Mouse (Mus musculus) kidney, embryonic 16.5 days (tissue): ENCODE measurements at regions not wholly inside any gene's neighbourhood (a gene's known extent, or its start where the extent isn't known, plus 50 kb on each side); places are given as distances from the start of the nearest gene placed in this dataset.

Experiments used
- ATAC-seq: fragments of 200-750 bp; cut with Nextera tagmentation; 2 replicates; pipeline ENCODE4 v1.8.0; 2017; ENCODE audit warnings: moderate TSS enrichment; ENCODE audit not compliant: low FRiP score, low TSS enrichment
- H3K27ac ChIP-seq: fragments of 300-500 bp; sonication (generic); 2 replicates; pipeline ENCODE4 v1.5.1; 2014; ENCODE audit warnings: low read length
- H3K27me3 ChIP-seq: fragments of 300-500 bp; sonication (generic); 2 replicates; pipeline ENCODE4 v1.6.1; 2014; ENCODE audit warnings: low read length, control low read depth, mixed read lengths; ENCODE audit not compliant: insufficient read depth
- H3K36me3 ChIP-seq: fragments of 300-500 bp; sonication (generic); 2 replicates; pipeline ENCODE4 v1.6.1; 2014; ENCODE audit warnings: low read length, control low read depth, mixed read lengths; ENCODE audit not compliant: insufficient read depth
- H3K4me1 ChIP-seq: fragments of 300-500 bp; sonication (generic); 2 replicates; pipeline ENCODE4 v1.6.1; 2014; ENCODE audit warnings: low read length, control low read depth, mixed read lengths; ENCODE audit not compliant: insufficient read depth
- H3K4me2 ChIP-seq: fragments of 300-500 bp; sonication (generic); replicated peaks from 2 replicates; pipeline ENCODE4 v1.6.1; 2014; ENCODE audit warnings: low read depth, low read length
- H3K4me3 ChIP-seq: fragments of 300-500 bp; sonication (generic); 2 replicates; pipeline ENCODE4 v1.5.1; 2014; ENCODE audit warnings: mild to moderate bottlenecking, low read length
- H3K9ac ChIP-seq: fragments of 300-500 bp; sonication (generic); replicated peaks from 2 replicates; pipeline ENCODE4 v1.6.1; 2014; ENCODE audit warnings: low read length
- H3K9me3 ChIP-seq: fragments of 300-500 bp; sonication (generic); 2 replicates; pipeline ENCODE4 v1.6.1; 2016; ENCODE audit warnings: low read length, control low read depth
- WGBS: fragments of 180-500 bp; shearing (Covaris S2); extraction: QIAGEN DNeasy Blood & Tissue Kit; methylation state at CpG from one replicate; pipeline ENCODE4 v1.1.7; 2014; 5-methylcytosine and 5-hydroxymethylcytosine counted together

GRCm38 (mm10) chr9:69667064-69667533 lies 93.6 kb downstream of the Foxb1 start:
- Histone ChIP-seq H3K27me3 (peaks cover 65% of the 10 kb centered on the region), H3K4me1 (peaks cover 8% of the 10 kb centered on the region; the same call in 1 of the 2 replicates), H3K4me2 (no peak overlapping the region), H3K9ac (no peak overlapping the region), H3K4me3 (no peak overlapping the region), H3K36me3 (no peaks in the 10 kb centered on the region), H3K27ac (no peak overlapping the region), H3K9me3 (no peaks in the 10 kb centered on the region)
- 85% methylated on average over 7 of the region's 7 CpGs for WGBS
- ATAC-seq: no peak

GRCm38 (mm10) chr9:69664201-69664600 lies 96.5 kb downstream of the Foxb1 start:
- Histone ChIP-seq H3K36me3 (no peaks in the 10 kb centered on the region), H3K4me2 (no peak overlapping the region), H3K4me1 (no peaks in the 10 kb centered on the region), H3K4me3 (no peak overlapping the region), H3K27me3 (peaks cover 38% of the 10 kb centered on the region), H3K9me3 (no peaks in the 10 kb centered on the region), H3K27ac (no peak overlapping the region), H3K9ac (no peak overlapping the region)
- 80% methylated on average over 3 of the region's 3 CpGs for WGBS
- ATAC-seq: no peak

DNA sequence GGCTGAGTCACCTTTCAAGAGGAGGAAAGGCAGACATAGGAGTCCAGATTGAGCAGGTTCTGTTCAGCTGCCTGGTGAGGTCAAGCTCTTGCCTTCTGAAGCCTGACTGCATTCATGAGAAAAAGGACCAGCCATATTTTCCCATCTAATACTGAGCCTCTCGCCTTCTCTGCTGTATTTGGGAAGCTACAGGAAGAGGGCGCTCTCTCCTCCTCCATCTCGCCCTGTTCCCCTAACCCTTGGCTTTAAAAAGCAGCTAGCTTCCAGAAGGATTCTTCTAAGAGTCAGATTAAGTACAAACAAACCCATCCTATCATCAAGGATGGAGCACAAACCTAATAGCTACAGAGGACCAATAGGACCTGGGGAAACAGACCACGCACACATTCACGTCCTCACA lies 98.3 kb downstream of the Foxb1 start:
- WGBS: 42% methylated on average over 5 of the region's 5 CpGs
- H3K4me2 ChIP-seq: no peak overlapping the region
- no peak overlapping the region for H3K9ac ChIP-seq
- peaks cover 20% of the 10 kb centered on the region for H3K27me3 ChIP-seq
- no peaks in the 10 kb centered on the region for H3K4me1 ChIP-seq
- no peak for ATAC-seq
- no peaks in the 10 kb centered on the region for H3K9me3 ChIP-seq
- no peak overlapping the region for H3K4me3 ChIP-seq
- no peaks in the 10 kb centered on the region for H3K36me3 ChIP-seq
- H3K27ac ChIP-seq: no peak overlapping the region

DNA sequence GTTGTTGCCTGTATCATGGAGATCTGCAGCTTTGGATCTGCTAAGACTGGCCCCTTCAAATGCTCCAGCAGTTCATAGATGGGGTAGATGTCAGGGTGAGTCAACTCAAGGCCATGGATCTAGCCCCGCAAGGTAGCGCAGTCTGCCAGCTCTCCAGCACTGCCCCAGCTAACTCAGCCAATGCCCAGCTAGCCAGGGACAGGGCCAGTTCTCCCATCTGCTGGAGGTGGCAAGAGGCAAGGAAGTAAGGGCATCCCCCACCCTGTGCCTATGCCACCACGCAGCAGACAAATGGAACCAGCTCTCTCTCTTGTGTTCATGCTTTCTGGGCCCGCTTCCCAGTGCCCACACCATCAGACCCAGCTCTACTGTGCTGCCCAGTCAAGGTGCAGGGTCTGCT lies 102.5 kb downstream of the Foxb1 start:
- no peak overlapping the region for H3K27ac ChIP-seq
- H3K4me2 ChIP-seq: no peak overlapping the region
- H3K9me3 ChIP-seq: no peaks in the 10 kb centered on the region
- no peak for ATAC-seq
- H3K4me1 ChIP-seq: no peaks in the 10 kb centered on the region
- WGBS: 85% methylated on average over 4 of the region's 4 CpGs
- H3K36me3 ChIP-seq: no peaks in the 10 kb centered on the region
- no peaks in the 10 kb centered on the region for H3K27me3 ChIP-seq
- H3K9ac ChIP-seq: no peak overlapping the region
- no peak overlapping the region for H3K4me3 ChIP-seq

GRCm38 (mm10) chr9:69656053-69656452 lies 104.7 kb downstream of the Foxb1 start:
- Histone ChIP-seq H3K9me3 (no peaks in the 10 kb centered on the region), H3K4me2 (no peak overlapping the region), H3K27ac (no peak overlapping the region), H3K4me1 (no peaks in the 10 kb centered on the region), H3K4me3 (no peak overlapping the region), H3K27me3 (no peaks in the 10 kb centered on the region), H3K36me3 (no peaks in the 10 kb centered on the region), H3K9ac (no peak overlapping the region)
- ATAC-seq: no peak
- 70% methylated on average over 6 of the region's 6 CpGs for WGBS

GRCm38 (mm10) chr9:69652106-69652505 lies 108.6 kb downstream of the Foxb1 start:
- WGBS: 13% methylated on average over 4 of the region's 4 CpGs

GRCm38 (mm10) chr9:69651608-69652007 lies 109.1 kb downstream of the Foxb1 start:
- Histone ChIP-seq H3K27me3 (no peaks in the 10 kb centered on the region), H3K4me3 (no peak overlapping the region), H3K4me1 (no peaks in the 10 kb centered on the region), H3K36me3 (no peaks in the 10 kb centered on the region), H3K9ac (no peak overlapping the region), H3K9me3 (no peaks in the 10 kb centered on the region), H3K27ac (no peak overlapping the region), H3K4me2 (no peak overlapping the region)
- 53% methylated on average over 8 of the region's 8 CpGs for WGBS
- ATAC-seq: no peak

More at GRCm38 (mm10) chr9:69652106-69652505, 108.6 kb downstream of the Foxb1 start:
- H3K4me1 ChIP-seq: no peaks in the 10 kb centered on the region
- no peak overlapping the region for H3K9ac ChIP-seq
- no peak overlapping the region for H3K4me2 ChIP-seq
- no peaks in the 10 kb centered on the region for H3K36me3 ChIP-seq
- no peak overlapping the region for H3K4me3 ChIP-seq
- H3K27ac ChIP-seq: no peak overlapping the region
- no peak for ATAC-seq
- H3K9me3 ChIP-seq: no peaks in the 10 kb centered on the region
- no peaks in the 10 kb centered on the region for H3K27me3 ChIP-seq

GRCm38 (mm10) chr9:69642591-69642990 lies 118.1 kb downstream of the Foxb1 start:
- no peak for ATAC-seq
- Histone ChIP-seq H3K36me3 (no peaks in the 10 kb centered on the region), H3K9me3 (no peaks in the 10 kb centered on the region), H3K4me3 (no peak overlapping the region), H3K9ac (no peak overlapping the region), H3K27ac (no peak overlapping the region), H3K27me3 (no peaks in the 10 kb centered on the region), H3K4me2 (no peak overlapping the region), H3K4me1 (no peaks in the 10 kb centered on the region)
- WGBS: 69% methylated on average over 5 of the region's 5 CpGs

DNA sequence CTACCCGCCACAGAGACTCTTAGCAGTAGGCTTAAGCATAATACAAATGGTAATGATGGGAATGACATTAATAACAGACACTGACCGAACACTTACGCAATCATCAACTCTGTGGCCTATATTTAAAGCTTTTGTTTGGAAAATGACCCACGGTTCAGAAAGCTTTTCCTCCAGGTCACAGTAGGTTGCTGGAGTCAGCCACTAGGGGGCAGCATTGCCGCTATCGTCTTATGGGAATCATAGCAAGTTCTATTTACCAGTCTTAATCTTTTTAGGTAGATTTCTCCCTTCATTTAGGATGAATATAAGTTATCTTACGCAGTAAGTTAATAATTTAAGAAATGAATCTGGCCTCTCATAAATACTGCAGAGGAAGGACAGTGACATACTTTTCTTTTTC lies 137.4 kb downstream of the Foxb1 start:
- ATAC-seq: no peak

GRCm38 (mm10) chr9:69621006-69621405 lies 139.7 kb downstream of the Foxb1 start:
- H3K4me1 ChIP-seq: no peaks in the 10 kb centered on the region
- 52% methylated on average over 3 of the region's 3 CpGs for WGBS
- no peak overlapping the region for H3K4me3 ChIP-seq
- H3K4me2 ChIP-seq: no peak overlapping the region
- no peaks in the 10 kb centered on the region for H3K36me3 ChIP-seq
- 0 out of 2 replicates have a peak, but pooled peaks cover under 1% of the 10 kb centered on the region for H3K9me3 ChIP-seq
- ATAC-seq: no peak
- no peak overlapping the region for H3K9ac ChIP-seq
- no peak overlapping the region for H3K27ac ChIP-seq
- no peaks in the 10 kb centered on the region; the same call in 1 of the 2 replicates for H3K27me3 ChIP-seq

More for the DNA sequence above, 137.4 kb downstream of the Foxb1 start:
- no peak overlapping the region for H3K4me3 ChIP-seq
- no peaks in the 10 kb centered on the region for H3K4me1 ChIP-seq
- no peak overlapping the region for H3K9ac ChIP-seq
- H3K36me3 ChIP-seq: no peaks in the 10 kb centered on the region
- WGBS: 21% methylated on average over 7 of the region's 7 CpGs
- H3K27me3 ChIP-seq: no peaks in the 10 kb centered on the region; the same call in 1 of the 2 replicates
- H3K9me3 ChIP-seq: 0 out of 2 replicates have a peak, but pooled peaks cover 3% of the 10 kb centered on the region
- H3K27ac ChIP-seq: no peak overlapping the region
- H3K4me2 ChIP-seq: no peak overlapping the region
